Mouse (Mus musculus): Measurements from ENCODE around the gene Acsl1. TPM values are rescaled to one million over a fixed set of nuclear protein-coding genes. Genes with fewer than 3 reads are reported as not detected.

The Acsl1 gene
- polyA plus RNA-seq (2017; shearing (Covaris generic)): 15.8 TPM

GRCm38 (mm10) chr8:46470792-46471781 lies at the start of gene Acsl1:
Acsl1 (plus strand) TSS chr8:46471037.

GRCm38 (mm10) chr8:46551615-46552440 lies 81.0 kb downstream of the Acsl1 start, which contains the start of gene Cenpu:
Cenpu (plus strand) TSS chr8:46552028.

Other genes starting within 250 kb of the Acsl1 start
- not detected for gene Helt, start 176.4 kb upstream of the Acsl1 start, polyA plus RNA-seq (2017; shearing (Covaris generic))
- 2.2 TPM for gene Cenpu, start 81.0 kb downstream of the Acsl1 start, polyA plus RNA-seq (2017; shearing (Covaris generic))
- 12.0 TPM for gene Primpol, start 146.2 kb downstream of the Acsl1 start, polyA plus RNA-seq (2017; shearing (Covaris generic))
- 34.1 TPM for gene Casp3, start 146.3 kb downstream of the Acsl1 start, polyA plus RNA-seq (2017; shearing (Covaris generic))

Data from effector memory CD4-positive, alpha-beta T cell, adult 7 months (primary cell).